24 mouse cellular contexts compared by ENCODE assay signal in genomic region chr7:40753490-40753889, GRCm38 (mm10).
DNase-seq lines count a peak whose midpoint lies in the region; ATAC-seq and TF ChIP-seq lines count a peak whose summit lies in the region.
"Had no signal": no experiment of that assay in that cellular context is flagged by ENCODE, and none has a peak within 500 bp of the region (broad histone marks: within the 10 kb centered on the region; RNA-seq: fewer than 3 reads in every experiment).

No protein-coding gene starts in this region.

- peak; percentile 49; the same call in 1 of the 2 replicates for ATAC-seq in forebrain, embryonic 13.5 days
- no peak for ATAC-seq in limb, embryonic 14.5 days (ENCODE audit: low FRiP score, low read depth)
- no peak; the same call in 1 of the 2 replicates for ATAC-seq in forebrain, postnatal 0 days
- ATAC-seq: intestine, postnatal 0 days; Patski had no signal

- TF ChIP-seq POLR2A in limb, embryonic 14.5 days (IDR thresholded peaks at IDR 0.05; ENCODE audit: borderline replicate concordance, extremely low read depth, insufficient read depth, insufficient read length): no peak
- no peak for TF ChIP-seq POLR2A in brain, embryonic 14.5 days (IDR thresholded peaks at IDR 0.05; ENCODE audit: borderline replicate concordance, extremely low read depth, insufficient read depth, insufficient read length, poor library complexity, severe bottlenecking)

- no peak overlapping the region for H3K4me3 ChIP-seq in forebrain, embryonic 13.5 days
- no peak overlapping the region for H3K4me3 ChIP-seq in forebrain, embryonic 10.5 days
- H3K4me3 ChIP-seq in limb, embryonic 14.5 days (replicated peaks; ENCODE audit: low read length): no peak overlapping the region
- no peak overlapping the region for H3K4me3 ChIP-seq in limb, embryonic 10.5 days
- no peak overlapping the region for H3K4me3 ChIP-seq in forebrain, postnatal 0 days (ENCODE audit: low read depth, low read length)
- H3K4me3 ChIP-seq: embryonic facial prominence, embryonic 12.5 days; embryonic facial prominence, embryonic 15.5 days; gastrocnemius, adult 2 months; hindbrain, embryonic 12.5 days; hindbrain, embryonic 15.5 days had no signal

- no peaks in the 10 kb centered on the region for H3K27me3 ChIP-seq in forebrain, embryonic 13.5 days
- no peaks in the 10 kb centered on the region for H3K27me3 ChIP-seq in forebrain, embryonic 10.5 days (ENCODE audit: poor library complexity, severe bottlenecking)
- no peaks in the 10 kb centered on the region for H3K27me3 ChIP-seq in limb, embryonic 14.5 days (ENCODE audit: control insufficient read depth, insufficient read depth, low read length)
- no peaks in the 10 kb centered on the region for H3K27me3 ChIP-seq in limb, embryonic 10.5 days (ENCODE audit: low read depth, poor library complexity, severe bottlenecking)
- no peaks in the 10 kb centered on the region for H3K27me3 ChIP-seq in forebrain, postnatal 0 days (ENCODE audit: insufficient read depth, low read length)
- H3K27me3 ChIP-seq: embryonic facial prominence, embryonic 12.5 days; embryonic facial prominence, embryonic 15.5 days; hindbrain, embryonic 12.5 days; hindbrain, embryonic 15.5 days; Patski had no signal

- no peaks in the 10 kb centered on the region for H3K36me3 ChIP-seq in forebrain, embryonic 13.5 days (ENCODE audit: poor library complexity, severe bottlenecking)
- no peaks in the 10 kb centered on the region for H3K36me3 ChIP-seq in forebrain, embryonic 10.5 days (replicated peaks)
- no peaks in the 10 kb centered on the region for H3K36me3 ChIP-seq in limb, embryonic 14.5 days (ENCODE audit: control insufficient read depth, insufficient read depth, low read length)
- H3K36me3 ChIP-seq in limb, embryonic 10.5 days: no peaks in the 10 kb centered on the region
- H3K36me3 ChIP-seq in forebrain, postnatal 0 days (ENCODE audit: insufficient read depth): no peaks in the 10 kb centered on the region
- H3K36me3 ChIP-seq: embryonic facial prominence, embryonic 12.5 days; embryonic facial prominence, embryonic 15.5 days; G1E; hindbrain, embryonic 12.5 days; hindbrain, embryonic 15.5 days had no signal

- WGBS in forebrain, embryonic 13.5 days: 43% methylated on average over 1 of the region's 1 CpGs
- WGBS in forebrain, embryonic 10.5 days: 82% methylated on average over 1 of the region's 1 CpGs
- 54% methylated on average over 1 of the region's 1 CpGs for WGBS in limb, embryonic 14.5 days
- WGBS in limb, embryonic 10.5 days: 84% methylated on average over 1 of the region's 1 CpGs
- 23% methylated on average over 1 of the region's 1 CpGs for WGBS in forebrain, postnatal 0 days

- H3K4me2 ChIP-seq in forebrain, embryonic 13.5 days: no peak overlapping the region
- no peak overlapping the region for H3K4me2 ChIP-seq in limb, embryonic 14.5 days (replicated peaks; ENCODE audit: low read depth, low read length, severe bottlenecking)
- H3K4me2 ChIP-seq in forebrain, postnatal 0 days (ENCODE audit: low read depth): no peak overlapping the region
- H3K4me2 ChIP-seq: embryonic facial prominence, embryonic 12.5 days; embryonic facial prominence, embryonic 15.5 days; heart, embryonic 11.5 days; hindbrain, embryonic 12.5 days; hindbrain, embryonic 15.5 days had no signal

- no peaks in the 10 kb centered on the region for H3K9me3 ChIP-seq in forebrain, embryonic 13.5 days (replicated peaks)
- no peaks in the 10 kb centered on the region for H3K9me3 ChIP-seq in forebrain, embryonic 10.5 days
- no peaks in the 10 kb centered on the region for H3K9me3 ChIP-seq in limb, embryonic 14.5 days (ENCODE audit: control insufficient read depth, low read length)
- no peaks in the 10 kb centered on the region for H3K9me3 ChIP-seq in limb, embryonic 10.5 days (replicated peaks)
- no peaks in the 10 kb centered on the region for H3K9me3 ChIP-seq in forebrain, postnatal 0 days (ENCODE audit: low read length)
- H3K9me3 ChIP-seq: embryonic facial prominence, embryonic 12.5 days; embryonic facial prominence, embryonic 15.5 days; hindbrain, embryonic 12.5 days; hindbrain, embryonic 15.5 days had no signal

- H3K4me1 ChIP-seq in forebrain, embryonic 13.5 days: peaks cover 18% of the 10 kb centered on the region
- no peaks in the 10 kb centered on the region; the same call in 1 of the 2 replicates for H3K4me1 ChIP-seq in forebrain, embryonic 10.5 days
- H3K4me1 ChIP-seq in limb, embryonic 14.5 days (ENCODE audit: control insufficient read depth, insufficient read depth, low read length): no peaks in the 10 kb centered on the region
- no peaks in the 10 kb centered on the region for H3K4me1 ChIP-seq in limb, embryonic 10.5 days
- no peaks in the 10 kb centered on the region for H3K4me1 ChIP-seq in forebrain, postnatal 0 days (ENCODE audit: insufficient read depth)
- H3K4me1 ChIP-seq: embryonic facial prominence, embryonic 12.5 days; embryonic facial prominence, embryonic 15.5 days; hindbrain, embryonic 12.5 days had no signal

- TF ChIP-seq CTCF in brain, embryonic 14.5 days (IDR thresholded peaks at IDR 0.05; ENCODE audit: borderline replicate concordance, extremely low read depth, insufficient read depth, insufficient read length): no peak
- no peak for TF ChIP-seq CTCF in forebrain, postnatal 0 days (IDR thresholded peaks at IDR 0.05; ENCODE audit: low read depth)

- H3K27ac ChIP-seq in forebrain, embryonic 13.5 days: no peak overlapping the region
- no peak overlapping the region for H3K27ac ChIP-seq in forebrain, embryonic 10.5 days
- H3K27ac ChIP-seq in limb, embryonic 14.5 days (replicated peaks; ENCODE audit: low read depth, low read length): no peak overlapping the region
- no peak overlapping the region for H3K27ac ChIP-seq in limb, embryonic 10.5 days
- H3K27ac ChIP-seq in forebrain, postnatal 0 days (ENCODE audit: low read depth, low read length): no peak overlapping the region
- H3K27ac ChIP-seq: embryonic facial prominence, embryonic 12.5 days; embryonic facial prominence, embryonic 15.5 days; gastrocnemius, adult 2 months; hindbrain, embryonic 12.5 days; hindbrain, embryonic 15.5 days had no signal

- no peak for DNase-seq in forebrain, embryonic 10.5 days (ENCODE audit: extremely low spot score, low spot score)
- DNase-seq in limb, embryonic 14.5 days (ENCODE audit: low spot score): peak; percentile 33
- DNase-seq in limb, embryonic 10.5 days (ENCODE audit: low spot score): no peak
- DNase-seq in brain, embryonic 14.5 days (ENCODE audit: low read depth): peak; percentile 77
- DNase-seq in forebrain, postnatal 0 days: peak; percentile 55
- no peak for DNase-seq in frontal cortex, postnatal 14 days (ENCODE audit: low spot score in 2 of 2)
- no peak for DNase-seq in kidney, adult 11 months
- DNase-seq: adrenal gland, postnatal 14 days; cerebellum, adult 11 months; cerebellum, adult 2 months; cerebellum, adult 9-11 months; cerebellum, postnatal 25 days; gastrocnemius, adult 2 months; gastrocnemius, postnatal 14 days; heart, adult 11 months had no signal

- no peak overlapping the region for H3K9ac ChIP-seq in forebrain, embryonic 13.5 days
- no peak overlapping the region for H3K9ac ChIP-seq in limb, embryonic 14.5 days (ENCODE audit: low read depth, low read length, severe bottlenecking)
- H3K9ac ChIP-seq in forebrain, postnatal 0 days: no peak overlapping the region
- H3K9ac ChIP-seq: embryonic facial prominence, embryonic 12.5 days; embryonic facial prominence, embryonic 15.5 days; hindbrain, embryonic 12.5 days; hindbrain, embryonic 15.5 days had no signal

Comparison
In these comparisons a context has a peak if more than half of its experiments do, and no peak if none do; other contexts are left out.
1. DNase-seq: peak in limb, embryonic 14.5 days (single experiment), brain, embryonic 14.5 days (single experiment) and forebrain, postnatal 0 days (single experiment); none in forebrain, embryonic 10.5 days (single experiment), limb, embryonic 10.5 days (single experiment), frontal cortex, postnatal 14 days (0 of 2) and kidney, adult 11 months (single experiment).